22 mouse cellular contexts compared by ENCODE assay signal in the genomic region with DNA sequence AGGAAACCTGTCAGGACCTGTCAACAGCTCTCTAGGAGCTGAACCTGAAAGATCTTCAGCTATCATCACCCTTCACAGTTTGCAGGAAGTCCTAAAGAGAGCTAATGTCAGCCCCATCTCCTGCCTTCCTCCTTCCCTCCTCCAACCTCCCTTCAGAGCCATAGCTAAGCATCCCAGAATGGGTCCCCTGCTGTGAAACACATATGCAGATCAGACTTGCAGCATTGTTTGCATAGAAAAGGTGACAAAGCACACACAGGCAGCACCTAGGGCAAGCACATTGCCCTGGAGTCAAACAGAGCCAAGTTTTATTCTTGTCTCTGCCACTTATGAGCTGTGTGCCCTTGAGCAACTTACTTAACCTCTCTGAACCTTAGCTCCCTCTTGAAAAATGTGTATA.
A peak's percentile ranks its signal among the peaks of the same experiment; 100 is the strongest.
DNase-seq lines count a peak whose midpoint lies in the region; TF ChIP-seq lines count a peak whose summit lies in the region.
"Had no signal": no experiment of that assay in that cellular context is flagged by ENCODE, and none has a peak within 500 bp of the region (broad histone marks: within the 10 kb centered on the region; RNA-seq: fewer than 3 reads in every experiment).

No protein-coding gene starts in this region.

- H3K9me3 ChIP-seq in heart, embryonic 10.5 days: no peaks in the 10 kb centered on the region
- no peaks in the 10 kb centered on the region for H3K9me3 ChIP-seq in ES-Bruce4 (replicated peaks; ENCODE audit: control insufficient read depth, insufficient read depth, low read length, poor library complexity, severe bottlenecking)
- H3K9me3 ChIP-seq: embryonic facial prominence, embryonic 13.5 days; forebrain, embryonic 12.5 days; forebrain, embryonic 15.5 days; hindbrain, embryonic 10.5 days; hindbrain, embryonic 13.5 days had no signal

- no peak for TF ChIP-seq CTCF in ES-Bruce4 (IDR thresholded peaks at IDR 0.05; ENCODE audit: low read depth, low read length)

- no peak for TF ChIP-seq POLR2A in ES-Bruce4 (IDR thresholded peaks at IDR 0.05; ENCODE audit: insufficient read depth, low read length)

- intact Hi-C loops in heart, postnatal 25 days (cut with DNase I): no loop called here

- no peak overlapping the region for H3K4me3 ChIP-seq in heart, embryonic 10.5 days
- H3K4me3 ChIP-seq in ES-Bruce4 (ENCODE audit: low read depth, low read length): no peak overlapping the region
- H3K4me3 ChIP-seq: embryonic facial prominence, embryonic 13.5 days; forebrain, embryonic 12.5 days; forebrain, embryonic 15.5 days; heart, adult 2 months; hindbrain, embryonic 10.5 days; hindbrain, embryonic 13.5 days had no signal

- H3K27ac ChIP-seq in heart, embryonic 10.5 days: no peak overlapping the region
- H3K27ac ChIP-seq in ES-Bruce4 (ENCODE audit: insufficient read depth, low read length): no peak overlapping the region
- H3K27ac ChIP-seq: embryonic facial prominence, embryonic 13.5 days; forebrain, embryonic 12.5 days; forebrain, embryonic 15.5 days; heart, adult 2 months; hindbrain, embryonic 10.5 days; hindbrain, embryonic 13.5 days had no signal

- H3K36me3 ChIP-seq in heart, embryonic 10.5 days: no peaks in the 10 kb centered on the region
- no peaks in the 10 kb centered on the region for H3K36me3 ChIP-seq in ES-Bruce4 (ENCODE audit: control insufficient read depth, insufficient read depth, low read length, poor library complexity, severe bottlenecking)
- H3K36me3 ChIP-seq: embryonic facial prominence, embryonic 13.5 days; forebrain, embryonic 12.5 days; forebrain, embryonic 15.5 days; hindbrain, embryonic 10.5 days; hindbrain, embryonic 13.5 days had no signal

- H3K4me1 ChIP-seq in heart, embryonic 10.5 days: 0 out of 2 replicates have a peak, but pooled peaks cover 3% of the 10 kb centered on the region
- peaks cover 5% of the 10 kb centered on the region for H3K4me1 ChIP-seq in ES-Bruce4 (ENCODE audit: control insufficient read depth, insufficient read depth, low read length)
- H3K4me1 ChIP-seq: embryonic facial prominence, embryonic 13.5 days; forebrain, embryonic 12.5 days; forebrain, embryonic 15.5 days; hindbrain, embryonic 10.5 days; hindbrain, embryonic 13.5 days had no signal

- H3K27me3 ChIP-seq in heart, embryonic 10.5 days (ENCODE audit: insufficient read depth, poor library complexity, severe bottlenecking): no peaks in the 10 kb centered on the region
- H3K27me3 ChIP-seq in ES-Bruce4 (ENCODE audit: control insufficient read depth, insufficient read depth, low read length, poor library complexity, severe bottlenecking): no peaks in the 10 kb centered on the region
- H3K27me3 ChIP-seq: embryonic facial prominence, embryonic 13.5 days; forebrain, embryonic 12.5 days; forebrain, embryonic 15.5 days; hindbrain, embryonic 13.5 days had no signal

- TF ChIP-seq EP300 in ES-Bruce4 (IDR thresholded peaks at IDR 0.05; ENCODE audit: insufficient read depth, low read depth, low read length): peak; percentile 64; the same call in 1 of the 2 replicates

- DNase-seq in heart, embryonic 10.5 days (ENCODE audit: low spot score): peak; percentile 33
- no peak for DNase-seq in heart, postnatal 25 days (ENCODE audit: low spot score)
- DNase-seq in ES-CJ7 (ENCODE audit: low read depth, low spot score) (peak; percentile 87), WW6 (ENCODE audit: low read depth, low spot score) (peak; percentile 50)
- DNase-seq in embryo, embryonic 9.5 days (ENCODE audit: extremely low spot score): no peak
- DNase-seq in adrenal gland, postnatal 36 days: no peak
- DNase-seq in cerebellum, postnatal 10 days: no peak
- DNase-seq: adrenal gland, adult 2 months; adrenal gland, postnatal 14 days; cerebellum, adult 11-12 months; cerebellum, adult 8-10 months; cerebellum, postnatal 14 days; gastrocnemius, postnatal 25 days; heart, adult 2 months; heart, postnatal 36 days; kidney, adult 2 months had no signal

- H3K9ac ChIP-seq in ES-Bruce4 (ENCODE audit: low read depth, poor library complexity, severe bottlenecking): no peak overlapping the region
- H3K9ac ChIP-seq: embryonic facial prominence, embryonic 13.5 days; forebrain, embryonic 12.5 days; forebrain, embryonic 15.5 days; hindbrain, embryonic 13.5 days had no signal

Comparison
In these comparisons a context has a peak if more than half of its experiments do, and no peak if none do; other contexts are left out.
1. DNase-seq: peak in heart, embryonic 10.5 days (single experiment), ES-CJ7 (single experiment) and WW6 (single experiment); none in heart, postnatal 25 days (single experiment), embryo, embryonic 9.5 days (single experiment), adrenal gland, postnatal 36 days (0 of 2) and cerebellum, postnatal 10 days (0 of 2).